Mouse (Mus musculus) c-Kit-positive CD71-negative TER-119-negative erythroid progenitor cells, embryonic 14.5 days (primary cell): Measurements from ENCODE around the gene Slc26a3.
A peak's percentile ranks its signal among the peaks of the same experiment; 100 is the strongest.

Experiments used
- DNase-seq: peaks from one replicate; pipeline ENCODE4 v3.0.0-alpha.2; 2013; ENCODE audit warnings: low read depth

Gene Slc26a3

GRCm38 (mm10) chr12:31390571-31390970 lies at the start of gene Slc26a3:
Slc26a3 (plus strand) TSS chr12:31390871.
- DNase-seq = no peak

GRCm38 (mm10) chr12:31350191-31350943 lies 40.3 kb upstream of the Slc26a3 start:
- no peak for DNase-seq

- peak; percentile 92 for DNase-seq
These were observed 39.4 kb upstream of the Slc26a3 start, which contains the start of gene Dld for GRCm38 (mm10) chr12:31350944-31351928. Dld (minus strand) TSS chr12:31351453.

GRCm38 (mm10) chr12:31366428-31366827 lies 24.2 kb upstream of the Slc26a3 start:
- DNase-seq = no peak

- no peak for DNase-seq
These were observed 22.9 kb upstream of the Slc26a3 start for GRCm38 (mm10) chr12:31367721-31368120.

GRCm38 (mm10) chr12:31369118-31369517 lies 21.6 kb upstream of the Slc26a3 start:
- no peak for DNase-seq

GRCm38 (mm10) chr12:31369656-31370055 lies 21.0 kb upstream of the Slc26a3 start:
- no peak for DNase-seq

- peak; percentile 70 for DNase-seq
These were observed 15.9 kb upstream of the Slc26a3 start for GRCm38 (mm10) chr12:31374603-31375282.

GRCm38 (mm10) chr12:31375283-31375615 lies 15.4 kb upstream of the Slc26a3 start:
- DNase-seq = no peak

GRCm38 (mm10) chr12:31376326-31376950 lies 14.2 kb upstream of the Slc26a3 start:
- no peak for DNase-seq

GRCm38 (mm10) chr12:31377241-31377640 lies 13.4 kb upstream of the Slc26a3 start:
- no peak for DNase-seq

- no peak for DNase-seq
These were observed 9.8 kb upstream of the Slc26a3 start for GRCm38 (mm10) chr12:31380878-31381277.

- no peak for DNase-seq
These were observed 8.2 kb upstream of the Slc26a3 start for GRCm38 (mm10) chr12:31382451-31382850.

- DNase-seq = no peak
These were observed 3.4 kb upstream of the Slc26a3 start for GRCm38 (mm10) chr12:31387303-31387702.

GRCm38 (mm10) chr12:31391696-31392095 lies 1.0 kb downstream of the Slc26a3 start:
- no peak for DNase-seq

- no peak for DNase-seq
These were observed 5.2 kb downstream of the Slc26a3 start for GRCm38 (mm10) chr12:31395895-31396294.

- no peak for DNase-seq
These were observed 7.0 kb downstream of the Slc26a3 start for GRCm38 (mm10) chr12:31397709-31398108.

- DNase-seq = no peak
These were observed 10.2 kb downstream of the Slc26a3 start for GRCm38 (mm10) chr12:31400821-31401220.

GRCm38 (mm10) chr12:31401930-31402329 lies 11.3 kb downstream of the Slc26a3 start:
- DNase-seq = no peak

- no peak for DNase-seq
These were observed 14.0 kb downstream of the Slc26a3 start for GRCm38 (mm10) chr12:31404575-31405240.

- peak; percentile 14 for DNase-seq
These were observed 25.3 kb downstream of the Slc26a3 start for GRCm38 (mm10) chr12:31415971-31416370.
